Mouse (Mus musculus) megakaryocyte-erythroid progenitor cell, adult 5-6 weeks (primary cell): Measurements from ENCODE around the gene Obp2a. TPM values are rescaled to one million over a fixed set of nuclear protein-coding genes. Genes with fewer than 3 reads are reported as not detected.
A peak's percentile ranks its signal among the peaks of the same experiment; 100 is the strongest.
"Not testable (repeated sequence)": the region's sequence is repeated elsewhere in the genome, so short reads cannot be mapped to it uniquely, and the experiment has no call there.

ENCODE experiments used
- ATAC-seq: replicated peaks from 2 replicates; pipeline ENCODE4 v1.8.0; 2016; ENCODE audit warnings: mild to moderate bottlenecking, inconsistent platforms; ENCODE audit not compliant: severe bottlenecking, poor library complexity, low FRiP score, low TSS enrichment
- total RNA-seq, 2 experiments: library from RNA; stranded (forward) in 1 of 2; stranded (reverse) in 1 of 2; fragments of 200-1000, 215-1000 nt in 1 of 2; fragments of >200 nt in 1 of 2; fragmentation: Nextera tagmentation in 1 of 2; gene quantifications; 2 replicates each; pipeline ENCODE4 v1.2.3; 2014 to 2017

Gene Obp2a
- total RNA-seq (2014; fragmentation: Nextera tagmentation) (not detected in 2 replicates), total RNA-seq (2017) (not detected in 2 replicates)

GRCm38 (mm10) chr2:25699743-25700142 is at the start of gene Obp2a:
Obp2a (plus strand) TSS chr2:25700043.
- ATAC-seq, result not testable (repeated sequence)

GRCm38 (mm10) chr2:25652902-25653301 is 46.9 kb upstream of the Obp2a start, which contains the start of gene Lcn8:
Lcn8 (plus strand) TSS chr2:25653120.
- ATAC-seq, result no peak

- no peak for ATAC-seq
Observed at GRCm38 (mm10) chr2:25654502-25654901, 45.3 kb upstream of the Obp2a start.

GRCm38 (mm10) chr2:25656691-25657090 is 43.2 kb upstream of the Obp2a start:
- no peak for ATAC-seq

GRCm38 (mm10) chr2:25657246-25657645 is 42.6 kb upstream of the Obp2a start:
- ATAC-seq, result no peak

- no peak for ATAC-seq
Observed at GRCm38 (mm10) chr2:25657652-25658051, 42.2 kb upstream of the Obp2a start, which contains the start of gene Lcn5. Lcn5 (plus strand) TSS chr2:25657952.

- no peak for ATAC-seq
Observed at GRCm38 (mm10) chr2:25660279-25660678, 39.6 kb upstream of the Obp2a start.

- ATAC-seq, result no peak
Observed at GRCm38 (mm10) chr2:25661245-25661970, 38.4 kb upstream of the Obp2a start.

- no peak for ATAC-seq
Observed at GRCm38 (mm10) chr2:25663511-25663910, 36.3 kb upstream of the Obp2a start.

GRCm38 (mm10) chr2:25664125-25664524 is 35.7 kb upstream of the Obp2a start:
- ATAC-seq, result no peak

GRCm38 (mm10) chr2:25666516-25666915 is 33.3 kb upstream of the Obp2a start:
- ATAC-seq, result no peak

GRCm38 (mm10) chr2:25676486-25676885 is 23.4 kb upstream of the Obp2a start, which contains the start of gene Lcn6:
Lcn6 (plus strand) TSS chr2:25676786.
- ATAC-seq, result no peak

- ATAC-seq, result no peak
Observed at GRCm38 (mm10) chr2:25679559-25679958, 20.3 kb upstream of the Obp2a start.

GRCm38 (mm10) chr2:25682426-25682825 is 17.4 kb upstream of the Obp2a start, which contains the start of gene Lcn10:
Lcn10 (plus strand) TSS chr2:25682726.
- ATAC-seq, result no peak

- ATAC-seq, result no peak
Observed at GRCm38 (mm10) chr2:25686941-25687340, 12.9 kb upstream of the Obp2a start.

GRCm38 (mm10) chr2:25694605-25695004 is 5.2 kb upstream of the Obp2a start:
- ATAC-seq, result peak; percentile 34; the same call in 1 of the 2 replicates

- ATAC-seq, result no peak
Observed at GRCm38 (mm10) chr2:25696951-25697350, 2.9 kb upstream of the Obp2a start.

- no peak for ATAC-seq
Observed at GRCm38 (mm10) chr2:25698696-25699095, 1.1 kb upstream of the Obp2a start.

- ATAC-seq, result no peak
Observed at GRCm38 (mm10) chr2:25701001-25701400, 1.2 kb downstream of the Obp2a start.

- ATAC-seq, result no peak
Observed at GRCm38 (mm10) chr2:25703706-25704105, 3.9 kb downstream of the Obp2a start.
